Mouse (Mus musculus): ENCODE results near the gene Tmem130. TPM values are rescaled to one million over a fixed set of nuclear protein-coding genes. Genes with fewer than 3 reads are reported as not detected.
A peak's percentile ranks its signal among the peaks of the same experiment; 100 is the strongest.

The Tmem130 gene
- polyA plus RNA-seq, 1 experiment from 2014 or later: 0.20 TPM

- no peak overlapping the region for H3K4me2 ChIP-seq (ENCODE audit: low read depth, severe bottlenecking)
Observed at GRCm38 (mm10) chr5:144695289-144696060, 66.1 kb downstream of the Tmem130 start.

GRCm38 (mm10) chr5:144694161-144694560 lies 67.5 kb downstream of the Tmem130 start:
- ATAC-seq (ENCODE audit: insufficient number of reproducible peaks, low FRiP score, low TSS enrichment, low read depth) (no peak), DNase-seq (ENCODE audit: low spot score) (peak; percentile 35)
- no peak overlapping the region for H3K27ac ChIP-seq (replicated peaks; ENCODE audit: low read depth, low read length)
- H3K9me3 ChIP-seq (ENCODE audit: control insufficient read depth, low read length): no peaks in the 10 kb centered on the region
- no peak overlapping the region for H3K4me2 ChIP-seq (ENCODE audit: low read depth, severe bottlenecking)
- H3K27me3 ChIP-seq (ENCODE audit: control insufficient read depth, insufficient read depth, low read length): no peaks in the 10 kb centered on the region
- no peaks in the 10 kb centered on the region for H3K36me3 ChIP-seq (ENCODE audit: control insufficient read depth, insufficient read depth, low read length)
- H3K9ac ChIP-seq (ENCODE audit: low read length): no peak overlapping the region
- WGBS: 75% methylated on average over 4 of the region's 4 CpGs
- H3K4me3 ChIP-seq (ENCODE audit: low read depth, low read length): no peak overlapping the region
- H3K4me1 ChIP-seq (ENCODE audit: control insufficient read depth, insufficient read depth, low read length): no peaks in the 10 kb centered on the region

More at GRCm38 (mm10) chr5:144695289-144696060, 66.1 kb downstream of the Tmem130 start:
- H3K4me1 ChIP-seq (ENCODE audit: control insufficient read depth, insufficient read depth, low read length): no peaks in the 10 kb centered on the region
- ATAC-seq (ENCODE audit: insufficient number of reproducible peaks, low FRiP score, low TSS enrichment, low read depth) (no peak), DNase-seq (ENCODE audit: low spot score) (no peak)
- H3K9ac ChIP-seq (ENCODE audit: low read length): no peak overlapping the region
- 76% methylated on average over 8 of the region's 8 CpGs for WGBS
- H3K4me3 ChIP-seq (ENCODE audit: low read depth, low read length): no peak overlapping the region
- no peak overlapping the region for H3K27ac ChIP-seq (replicated peaks; ENCODE audit: low read depth, low read length)
- no peaks in the 10 kb centered on the region for H3K27me3 ChIP-seq (ENCODE audit: control insufficient read depth, insufficient read depth, low read length)
- H3K36me3 ChIP-seq (ENCODE audit: control insufficient read depth, insufficient read depth, low read length): no peaks in the 10 kb centered on the region
- H3K9me3 ChIP-seq (ENCODE audit: control insufficient read depth, low read length): no peaks in the 10 kb centered on the region

GRCm38 (mm10) chr5:144691421-144691820 lies 70.2 kb downstream of the Tmem130 start:
- ATAC-seq (ENCODE audit: insufficient number of reproducible peaks, low FRiP score, low TSS enrichment, low read depth) (no peak), DNase-seq (ENCODE audit: low spot score) (no peak)
- H3K9ac ChIP-seq (ENCODE audit: low read length): no peak overlapping the region
- 76% methylated on average over 4 of the region's 4 CpGs for WGBS
- H3K27ac ChIP-seq (replicated peaks; ENCODE audit: low read depth, low read length): no peak overlapping the region
- H3K9me3 ChIP-seq (ENCODE audit: control insufficient read depth, low read length): no peaks in the 10 kb centered on the region
- no peaks in the 10 kb centered on the region for H3K27me3 ChIP-seq (ENCODE audit: control insufficient read depth, insufficient read depth, low read length)
- no peaks in the 10 kb centered on the region for H3K4me1 ChIP-seq (ENCODE audit: control insufficient read depth, insufficient read depth, low read length)
- H3K4me2 ChIP-seq (ENCODE audit: low read depth, severe bottlenecking): no peak overlapping the region
- H3K36me3 ChIP-seq (ENCODE audit: control insufficient read depth, insufficient read depth, low read length): no peaks in the 10 kb centered on the region
- H3K4me3 ChIP-seq (ENCODE audit: low read depth, low read length): no peak overlapping the region

- no peaks in the 10 kb centered on the region for H3K9me3 ChIP-seq (ENCODE audit: control insufficient read depth, low read length)
- no peak overlapping the region for H3K9ac ChIP-seq (ENCODE audit: low read length)
- 73% methylated on average over 4 of the region's 4 CpGs for WGBS
- no peak overlapping the region for H3K4me3 ChIP-seq (ENCODE audit: low read depth, low read length)
- no peaks in the 10 kb centered on the region for H3K36me3 ChIP-seq (ENCODE audit: control insufficient read depth, insufficient read depth, low read length)
- H3K4me1 ChIP-seq (ENCODE audit: control insufficient read depth, insufficient read depth, low read length): no peaks in the 10 kb centered on the region
- no peaks in the 10 kb centered on the region for H3K27me3 ChIP-seq (ENCODE audit: control insufficient read depth, insufficient read depth, low read length)
- no peak overlapping the region for H3K4me2 ChIP-seq (ENCODE audit: low read depth, severe bottlenecking)
- ATAC-seq (ENCODE audit: insufficient number of reproducible peaks, low FRiP score, low TSS enrichment, low read depth) (no peak), DNase-seq (ENCODE audit: low spot score) (no peak)
- no peak overlapping the region for H3K27ac ChIP-seq (replicated peaks; ENCODE audit: low read depth, low read length)
Observed at GRCm38 (mm10) chr5:144688371-144688770, 73.2 kb downstream of the Tmem130 start.

Other genes with a start within 250 kb of the Tmem130 start
- gene Nptx2, start 215.9 kb downstream of the Tmem130 start, polyA plus RNA-seq (2014; fragmentation: Nextera tagmentation; extraction: Ambion mirVana): 0.17 and 0.23 TPM in 2 replicates
- gene Trrap, start 5.9 kb upstream of the Tmem130 start, polyA plus RNA-seq (2014; fragmentation: Nextera tagmentation; extraction: Ambion mirVana): 105 and 113 TPM in 2 replicates
- gene Smurf1, start 204.0 kb upstream of the Tmem130 start, polyA plus RNA-seq (2014; fragmentation: Nextera tagmentation; extraction: Ambion mirVana): 20.1 and 22.4 TPM in 2 replicates